Mouse (Mus musculus) neural tube, embryonic 13.5 days (tissue): ENCODE results near the gene Bsph1. TPM values are rescaled to one million over a fixed set of nuclear protein-coding genes. Genes with fewer than 3 reads are reported as not detected.
"Not testable (repeated sequence)": the region's sequence is repeated elsewhere in the genome, so short reads cannot be mapped to it uniquely, and the experiment has no call there.

Experiments
- ATAC-seq: fragments of 200-750 bp; cut with Nextera tagmentation; 2 replicates; pipeline ENCODE4 v1.8.0; 2017; ENCODE audit warnings: low read depth, mild to moderate bottlenecking, moderate TSS enrichment, moderate library complexity
- H3K27ac ChIP-seq: fragments of 300-500 bp; sonication (generic); replicated peaks from 2 replicates; pipeline ENCODE4 v1.5.1; 2015; ENCODE audit warnings: moderate library complexity, mild to moderate bottlenecking, inconsistent platforms
- H3K27me3 ChIP-seq: fragments of 300-500 bp; sonication (generic); 2 replicates; pipeline ENCODE4 v1.6.1; 2015; ENCODE audit warnings: mild to moderate bottlenecking, inconsistent platforms
- H3K36me3 ChIP-seq: fragments of 300-500 bp; sonication (generic); 2 replicates; pipeline ENCODE4 v1.6.1; 2015; ENCODE audit warnings: mild to moderate bottlenecking, inconsistent platforms
- H3K4me1 ChIP-seq: fragments of 300-500 bp; sonication (generic); replicated peaks from 2 replicates; pipeline ENCODE4 v1.6.1; 2015; ENCODE audit warnings: inconsistent platforms
- H3K4me2 ChIP-seq: fragments of 300-500 bp; sonication (generic); 2 replicates; pipeline ENCODE4 v1.6.1; 2015; ENCODE audit warnings: inconsistent platforms, mild to moderate bottlenecking, moderate library complexity
- H3K4me3 ChIP-seq: fragments of 300-500 bp; sonication (generic); 2 replicates; pipeline ENCODE4 v1.5.1; 2015; ENCODE audit warnings: mild to moderate bottlenecking, inconsistent platforms
- H3K9ac ChIP-seq: fragments of 300-500 bp; sonication (generic); 2 replicates; pipeline ENCODE4 v1.6.1; 2015; ENCODE audit warnings: moderate library complexity, mild to moderate bottlenecking, inconsistent platforms
- H3K9me3 ChIP-seq: fragments of 300-500 bp; sonication (generic); 2 replicates; pipeline ENCODE4 v1.6.1; 2016; ENCODE audit warnings: inconsistent platforms
- WGBS: fragments of 180-500 bp; shearing (Covaris S2); methylation state at CpG from one replicate; pipeline ENCODE4 v1.1.7; 2015; 5-methylcytosine and 5-hydroxymethylcytosine counted together
- polyA plus RNA-seq: library from polyadenylated mRNA; unstranded; fragments of >200 nt; fragmentation: Nextera tagmentation; extraction: Ambion mirVana; gene quantifications from 2 replicates; pipeline ENCODE4 v1.2.1, GENCODE M21; 2015

The Bsph1 gene
- not detected in 2 replicates for polyA plus RNA-seq

- not testable (repeated sequence) for ATAC-seq
- 64% methylated on average over 1 of the region's 1 CpGs for WGBS
Observed at GRCm38 (mm10) chr7:13450541-13450940, at the start of gene Bsph1. Gene Bsph1 (plus strand): TSS chr7:13450841.

GRCm38 (mm10) chr7:13511539-13511938 lies 60.9 kb downstream of the Bsph1 start:
- ATAC-seq = no peak
- Histone ChIP-seq H3K36me3 (no peaks in the 10 kb centered on the region), H3K27ac (no peak overlapping the region), H3K4me2 (no peak overlapping the region), H3K4me1 (no peaks in the 10 kb centered on the region), H3K9me3 (peaks cover 9% of the 10 kb centered on the region), H3K27me3 (no peaks in the 10 kb centered on the region), H3K9ac (no peak overlapping the region), H3K4me3 (no peak overlapping the region)
- WGBS = 71% methylated on average over 1 of the region's 1 CpGs

More at GRCm38 (mm10) chr7:13450541-13450940, at the start of gene Bsph1:
- H3K36me3 ChIP-seq, H3K27me3 ChIP-seq, H3K27ac ChIP-seq, H3K4me2 ChIP-seq, H3K4me3 ChIP-seq, H3K4me1 ChIP-seq, H3K9ac ChIP-seq, H3K9me3 ChIP-seq: not testable (repeated sequence)

Other genes with a start within 250 kb of the Bsph1 start
- not detected in 2 replicates for gene Vmn1r89, start 237.8 kb upstream of the Bsph1 start, polyA plus RNA-seq
- 31.7 and 37.7 TPM in 2 replicates for gene Lig1, start 173.6 kb upstream of the Bsph1 start, polyA plus RNA-seq
- gene Zswim9, start 172.1 kb upstream of the Bsph1 start, polyA plus RNA-seq = 11.7 and 20.4 TPM in 2 replicates
- gene Pla2g4c, start 126.2 kb upstream of the Bsph1 start, polyA plus RNA-seq = 0.47 and 0.99 TPM in 2 replicates
- gene Cabp5, start 52.7 kb upstream of the Bsph1 start, polyA plus RNA-seq = 0.11 TPM in 1 of 2 replicates, not detected in the other
- gene Bsph2, start 120.2 kb downstream of the Bsph1 start, polyA plus RNA-seq = not detected in 2 replicates
- gene Sult2a5, start 173.1 kb downstream of the Bsph1 start, polyA plus RNA-seq = not detected in 2 replicates